1 mouse cellular context compared by ENCODE assay signal in genomic region chr2:28613599-28613998, GRCm38 (mm10).
TF ChIP-seq lines count a peak whose summit lies in the region.

No protein-coding gene starts in this region.

TF ChIP-seq in MEL, 35 proteins besides CTCF, POLR2A, EP300 and RAD21:
- no peak for TF ChIP-seq CHD2 (IDR thresholded peaks at IDR 0.05; ENCODE audit: low read length)
- TF ChIP-seq ELF1 (IDR thresholded peaks at IDR 0.05; ENCODE audit: low read depth, low read length): no peak
- TF ChIP-seq TAL1 (IDR thresholded peaks at IDR 0.05; ENCODE audit: low read length): no peak
- TF ChIP-seq MEF2A (IDR thresholded peaks at IDR 0.05; ENCODE audit: extremely low read depth, insufficient replicate concordance, low read depth, low read length, poor library complexity, severe bottlenecking): no peak
- no peak for TF ChIP-seq MAZ (IDR thresholded peaks at IDR 0.05; ENCODE audit: low read depth, low read length)
- TF ChIP-seq MAX (IDR thresholded peaks at IDR 0.05; ENCODE audit: low read length): no peak
- TF ChIP-seq SMC3 (IDR thresholded peaks at IDR 0.05; ENCODE audit: low read depth, low read length): no peak
- no peak for TF ChIP-seq MAFK (IDR thresholded peaks at IDR 0.05; ENCODE audit: borderline replicate concordance, low read depth, low read length)
- TF ChIP-seq UBTF (IDR thresholded peaks at IDR 0.05; ENCODE audit: borderline replicate concordance, insufficient read depth, low read depth, low read length): no peak
- no peak for TF ChIP-seq GATA1 (IDR thresholded peaks at IDR 0.05; ENCODE audit: low read depth, low read length)
- no peak for TF ChIP-seq RCOR1 (IDR thresholded peaks at IDR 0.05; ENCODE audit: low read depth, low read length)
- no peak for TF ChIP-seq BHLHE40 (IDR thresholded peaks at IDR 0.05; ENCODE audit: borderline replicate concordance, low read depth, low read length)
- no peak for TF ChIP-seq TBP (IDR thresholded peaks at IDR 0.05; ENCODE audit: low read depth, low read length)
- no peak for TF ChIP-seq SIN3A (IDR thresholded peaks at IDR 0.05; ENCODE audit: low read length)
- no peak for TF ChIP-seq USF2 (IDR thresholded peaks at IDR 0.05; ENCODE audit: borderline replicate concordance in 1 of 2, insufficient read depth in 1 of 2, low read depth in 1 of 2, low read length in 2 of 2)
- no peak for TF ChIP-seq CHD1 (IDR thresholded peaks at IDR 0.05; ENCODE audit: low read depth, low read length)
- TF ChIP-seq E2F4 (IDR thresholded peaks at IDR 0.05; ENCODE audit: borderline replicate concordance, low read depth, low read length): no peak
- no peak for TF ChIP-seq NELFE (IDR thresholded peaks at IDR 0.05; ENCODE audit: low read depth, low read length)
TF ChIP-seq in MEL: peak in this region for 0.
